Mouse (Mus musculus): Measurements from ENCODE around the gene Tbc1d10a. TPM values are rescaled to one million over a fixed set of nuclear protein-coding genes. Genes with fewer than 3 reads are reported as not detected.

Gene Tbc1d10a
- polyA plus RNA-seq, 1 experiment = 56.4 TPM

DNA sequence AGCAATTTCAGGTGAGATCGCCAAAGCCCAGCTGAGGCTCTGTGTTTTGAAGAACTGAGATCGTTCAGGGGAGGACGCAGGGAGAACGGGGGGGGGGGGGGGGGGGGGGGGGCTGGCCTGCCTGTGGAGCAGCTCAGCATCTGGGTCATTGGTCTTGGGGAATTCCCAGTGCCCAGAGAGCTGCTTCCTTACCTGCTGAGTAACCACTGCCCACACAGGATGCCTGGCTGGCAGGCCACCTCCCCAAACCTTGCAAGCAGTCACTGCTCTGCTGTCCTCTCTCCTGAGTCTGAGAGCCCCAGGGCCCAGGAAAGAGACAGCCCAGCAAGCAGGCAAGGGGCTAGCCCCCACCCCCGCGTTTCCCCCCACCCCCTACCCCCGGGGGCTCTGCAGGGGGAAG lies 76.3 kb downstream of the Tbc1d10a start:
- DNase-seq (ENCODE audit: extremely low spot score in 1 of 2, low spot score in 1 of 2) = no peak

- no peak for DNase-seq (ENCODE audit: extremely low spot score in 1 of 2, low spot score in 1 of 2)
Measured at GRCm38 (mm10) chr11:4263296-4263695, 76.7 kb downstream of the Tbc1d10a start.

DNA sequence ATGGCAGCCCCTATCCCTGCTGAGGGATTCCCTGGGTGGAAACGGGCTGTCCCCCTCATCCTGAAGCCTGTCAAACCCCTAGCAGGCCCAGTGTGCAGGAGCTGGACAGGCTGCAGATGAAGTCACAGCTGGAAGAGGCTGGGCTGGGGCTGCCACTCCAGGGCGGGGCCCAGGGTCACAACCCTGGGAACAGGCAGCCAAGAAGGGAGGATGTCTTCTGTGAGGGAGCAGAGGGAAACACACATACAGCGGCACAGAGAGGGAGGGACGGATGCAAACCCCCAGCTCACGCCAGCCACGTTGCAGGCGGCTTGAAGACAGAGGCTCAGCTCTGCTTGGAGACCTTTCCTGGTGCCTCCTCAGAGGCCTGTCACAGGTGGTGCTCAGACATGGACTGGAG lies 77.5 kb downstream of the Tbc1d10a start:
- DNase-seq (ENCODE audit: extremely low spot score in 1 of 2, low spot score in 1 of 2) = no peak

Other genes with a start within 250 kb of the Tbc1d10a start
- 34.4 and 36.9 TPM in 2 replicates for gene Pes1, start 222.8 kb upstream of the Tbc1d10a start, polyA plus RNA-seq (2012; rRNA removed)
- 0.06 TPM in 1 of 2 replicates, not detected in the other for gene 4930556J24Rik, start 210.0 kb upstream of the Tbc1d10a start, polyA plus RNA-seq (2012; rRNA removed)
- gene Gal3st1, start 203.2 kb upstream of the Tbc1d10a start, polyA plus RNA-seq (2012; rRNA removed) = 25.5 and 26.8 TPM in 2 replicates
- 0.08 and 0.30 TPM in 2 replicates for gene Sec14l4, start 155.3 kb upstream of the Tbc1d10a start, polyA plus RNA-seq (2012; rRNA removed)
- 0.40 and 2.2 TPM in 2 replicates for gene Sec14l3, start 121.9 kb upstream of the Tbc1d10a start, polyA plus RNA-seq (2012; rRNA removed)
- 112 and 119 TPM in 2 replicates for gene Mtfp1, start 91.3 kb upstream of the Tbc1d10a start, polyA plus RNA-seq (2012; rRNA removed)
- gene Sec14l2, start 63.4 kb upstream of the Tbc1d10a start, polyA plus RNA-seq (2012; rRNA removed) = 41.8 and 43.0 TPM in 2 replicates
- gene Rnf215, start 51.6 kb upstream of the Tbc1d10a start, polyA plus RNA-seq (2012; rRNA removed) = 47.6 and 48.7 TPM in 2 replicates
- 22.5 and 23.8 TPM in 2 replicates for gene Ccdc157, start 26.5 kb upstream of the Tbc1d10a start, polyA plus RNA-seq (2012; rRNA removed)
- 45.6 and 49.0 TPM in 2 replicates for gene Sf3a1, start 26.4 kb upstream of the Tbc1d10a start, polyA plus RNA-seq (2012; rRNA removed)
- gene Castor1, start 31.4 kb downstream of the Tbc1d10a start, polyA plus RNA-seq (2012; rRNA removed) = 4.5 and 5.2 TPM in 2 replicates
- 0.08 and 0.18 TPM in 2 replicates for gene Osm, start 49.6 kb downstream of the Tbc1d10a start, polyA plus RNA-seq (2012; rRNA removed)
- gene Lif, start 70.8 kb downstream of the Tbc1d10a start, polyA plus RNA-seq (2012; rRNA removed) = 0.36 TPM in 2 replicates